Mouse (Mus musculus): ENCODE results near the gene Actrt3. TPM values are rescaled to one million over a fixed set of nuclear protein-coding genes. Genes with fewer than 3 reads are reported as not detected.
A peak's percentile ranks its signal among the peaks of the same experiment; 100 is the strongest.

The Actrt3 gene
- polyA plus RNA-seq, 1 experiment from 2014 or later, result not detected

DNA sequence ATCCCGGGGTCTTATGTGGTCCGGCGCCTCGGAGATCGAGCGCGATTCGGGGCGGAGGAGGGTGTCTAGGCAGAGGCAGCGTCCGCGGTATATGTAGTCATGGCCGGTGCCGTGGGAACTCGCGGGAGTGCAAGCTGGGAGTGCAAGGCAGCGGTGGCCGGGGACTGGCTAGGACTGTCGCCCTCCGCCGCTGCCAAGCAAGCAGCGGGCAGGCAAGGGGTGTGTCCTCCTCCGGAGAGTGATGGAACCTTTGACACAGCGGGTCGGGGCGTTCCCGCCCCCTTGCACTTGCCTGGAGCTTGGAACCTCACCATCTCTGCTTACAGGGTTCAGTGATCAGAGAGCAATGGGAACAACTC is 3.0 kb upstream of the Actrt3 start:
- H3K4me1 ChIP-seq, result peaks cover 10% of the 10 kb centered on the region
- peak; percentile 36 for ATAC-seq (ENCODE audit: insufficient number of reproducible peaks, low FRiP score, low TSS enrichment, low read depth)
- H3K36me3 ChIP-seq, result peaks cover 22% of the 10 kb centered on the region
- H3K27me3 ChIP-seq, result peaks cover 7% of the 10 kb centered on the region; the same call in 1 of the 2 replicates
- peak overlapping the region; percentile 98 for H3K27ac ChIP-seq (replicated peaks)
- WGBS, result under 1% methylated on average over 27 of the region's 27 CpGs
- H3K4me3 ChIP-seq (replicated peaks), result peak overlapping the region; percentile 68
- H3K9me3 ChIP-seq (replicated peaks), result no peaks in the 10 kb centered on the region
- peak overlapping the region; percentile 77 for H3K9ac ChIP-seq
- peak overlapping the region; percentile 62 for H3K4me2 ChIP-seq (replicated peaks)

DNA sequence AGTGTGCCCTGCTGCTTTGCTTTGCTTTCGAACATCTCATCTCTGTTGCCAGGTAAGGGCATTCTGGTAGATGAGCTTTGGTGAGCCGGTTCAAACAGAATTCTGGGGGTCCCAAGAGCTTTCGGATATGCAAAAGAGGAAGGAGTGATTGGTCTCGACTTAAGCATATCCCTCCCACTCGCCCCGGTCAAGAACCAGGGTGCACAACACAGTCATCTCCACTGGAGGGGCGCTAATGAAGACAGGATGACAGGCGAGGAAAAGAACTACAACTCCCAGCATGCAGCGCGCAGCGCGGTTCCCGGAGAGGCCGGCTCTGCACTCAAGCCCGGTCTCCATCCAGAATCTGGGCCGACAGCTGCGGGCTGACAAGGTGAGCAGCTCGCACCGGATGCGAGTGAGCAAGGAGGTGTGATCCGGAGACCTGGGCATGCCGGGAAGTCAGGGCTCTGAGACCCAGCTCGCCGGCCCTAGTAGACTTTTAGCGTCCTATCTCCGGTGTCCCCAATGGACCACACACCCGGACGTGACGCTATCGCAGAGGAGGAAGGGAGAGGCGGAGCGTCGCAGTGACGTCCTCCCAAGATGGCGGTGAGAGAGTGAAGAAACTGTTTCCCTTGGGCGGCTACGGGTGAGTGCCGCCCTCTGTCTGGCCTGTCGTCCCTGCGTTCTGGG is 2.5 kb upstream of the Actrt3 start, which contains the start of gene Mynn:
TSS of gene Mynn (plus strand) at position 1 of the 675 bp plus-strand sequence.
- Histone ChIP-seq H3K9me3 (replicated peaks) (no peaks in the 10 kb centered on the region), H3K36me3 (peaks cover 17% of the 10 kb centered on the region), H3K4me3 (replicated peaks) (peak within 1 kb of the TSS; percentile 68), H3K27me3 (peaks cover 7% of the 10 kb centered on the region; the same call in 1 of the 2 replicates), H3K4me1 (peaks cover 10% of the 10 kb centered on the region), H3K4me2 (replicated peaks) (peak within 1 kb of the TSS; percentile 62), H3K27ac (replicated peaks) (peak within 1 kb of the TSS; percentile 98), H3K9ac (peak within 1 kb of the TSS; percentile 77)
- ATAC-seq (ENCODE audit: insufficient number of reproducible peaks, low FRiP score, low TSS enrichment, low read depth), result peak; percentile 94
- under 1% methylated on average over 40 of the region's 40 CpGs for WGBS

DNA sequence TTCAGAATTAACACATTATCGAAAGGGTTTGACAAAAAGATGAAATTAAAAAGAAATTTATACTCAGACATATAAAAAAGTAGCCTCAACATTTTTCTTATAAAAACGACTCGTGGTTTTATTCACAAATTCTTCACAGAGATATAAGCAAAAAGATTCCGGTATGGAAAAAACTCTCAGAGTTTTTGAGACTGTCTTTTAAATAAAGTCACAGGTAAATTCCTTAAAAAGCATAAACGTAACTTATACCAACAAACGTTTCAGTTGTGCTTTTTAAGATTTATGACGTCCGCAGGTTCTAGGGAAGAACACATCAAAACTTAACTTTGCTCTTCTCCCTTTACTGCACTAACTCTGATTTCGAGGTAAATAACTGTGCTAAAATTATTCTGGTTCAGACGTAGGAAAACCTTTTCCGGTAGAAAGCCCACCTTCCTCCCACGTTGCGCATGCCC is 1.9 kb upstream of the Actrt3 start:
- peaks cover 7% of the 10 kb centered on the region; the same call in 1 of the 2 replicates for H3K27me3 ChIP-seq
- H3K36me3 ChIP-seq, result peaks cover 14% of the 10 kb centered on the region; the same call in 1 of the 2 replicates
- H3K27ac ChIP-seq (replicated peaks), result peak overlapping the region; percentile 98
- H3K9ac ChIP-seq, result peak overlapping the region; percentile 77
- H3K9me3 ChIP-seq (replicated peaks), result no peaks in the 10 kb centered on the region
- peak overlapping the region; percentile 68 for H3K4me3 ChIP-seq (replicated peaks)
- peaks cover 10% of the 10 kb centered on the region for H3K4me1 ChIP-seq
- under 1% methylated on average over 13 of the region's 13 CpGs for WGBS
- ATAC-seq (ENCODE audit: insufficient number of reproducible peaks, low FRiP score, low TSS enrichment, low read depth), result no peak
- peak overlapping the region; percentile 62 for H3K4me2 ChIP-seq (replicated peaks)

DNA sequence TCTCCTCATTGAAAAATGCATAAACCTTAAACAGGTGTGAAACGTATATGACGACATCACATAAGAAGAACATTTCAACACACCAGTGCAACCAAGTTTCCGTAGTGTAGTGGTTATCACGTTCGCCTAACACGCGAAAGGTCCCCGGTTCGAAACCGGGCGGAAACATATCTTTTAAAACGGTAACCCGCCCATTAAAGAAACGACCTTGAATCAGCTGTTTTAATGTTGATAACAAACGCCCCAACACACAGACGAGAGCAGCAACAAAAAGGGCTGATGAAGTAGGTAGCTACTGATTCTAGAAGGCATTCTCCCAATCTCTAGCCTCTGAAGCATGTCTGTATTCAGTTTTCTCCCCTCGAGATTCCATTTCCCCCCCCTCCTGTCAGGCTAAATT is 1.4 kb upstream of the Actrt3 start:
- Histone ChIP-seq H3K27ac (replicated peaks) (peak overlapping the region; percentile 75; the same call in 1 of the 2 replicates), H3K4me3 (replicated peaks) (peak overlapping the region; percentile 68), H3K4me1 (peaks cover 10% of the 10 kb centered on the region), H3K9ac (no peak overlapping the region), H3K36me3 (peaks cover 10% of the 10 kb centered on the region; the same call in 1 of the 2 replicates), H3K9me3 (replicated peaks) (no peaks in the 10 kb centered on the region), H3K27me3 (peaks cover 7% of the 10 kb centered on the region; the same call in 1 of the 2 replicates), H3K4me2 (replicated peaks) (peak overlapping the region; percentile 62)
- WGBS, result under 1% methylated on average over 17 of the region's 17 CpGs
- ATAC-seq (ENCODE audit: insufficient number of reproducible peaks, low FRiP score, low TSS enrichment, low read depth), result 0 out of 2 replicates have a peak, but pooled peaks have one; percentile 13

DNA sequence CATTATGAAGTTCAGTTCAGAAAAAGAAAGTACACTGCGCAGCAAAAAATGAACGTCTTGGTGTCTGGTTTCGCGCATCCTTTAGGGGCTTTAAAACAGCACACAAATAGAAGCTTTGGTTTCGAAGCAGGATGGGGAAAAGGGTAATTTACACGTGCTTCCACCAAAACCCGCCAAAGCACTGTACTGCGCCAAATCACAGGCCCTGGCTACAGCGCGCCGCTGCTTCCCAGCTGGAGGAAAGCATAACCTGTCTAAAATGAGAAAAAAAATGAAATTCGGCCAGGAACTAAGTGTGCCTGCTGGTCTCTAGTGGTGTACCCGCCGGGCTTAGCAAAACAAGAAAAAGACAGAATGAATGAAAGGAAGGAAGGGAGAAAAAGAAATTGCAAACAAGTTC is 978 bp upstream of the Actrt3 start:
- under 1% methylated on average over 14 of the region's 14 CpGs for WGBS
- Histone ChIP-seq H3K9me3 (replicated peaks) (no peaks in the 10 kb centered on the region), H3K4me1 (peaks cover 10% of the 10 kb centered on the region), H3K36me3 (peaks cover 6% of the 10 kb centered on the region; the same call in 1 of the 2 replicates), H3K4me2 (replicated peaks) (peak overlapping the region; percentile 62), H3K9ac (peak overlapping the region; percentile 23; the same call in 1 of the 2 replicates), H3K4me3 (replicated peaks) (peak overlapping the region; percentile 68), H3K27ac (replicated peaks) (peak overlapping the region; percentile 75), H3K27me3 (peaks cover 7% of the 10 kb centered on the region; the same call in 1 of the 2 replicates)
- no peak for ATAC-seq (ENCODE audit: insufficient number of reproducible peaks, low FRiP score, low TSS enrichment, low read depth)

DNA sequence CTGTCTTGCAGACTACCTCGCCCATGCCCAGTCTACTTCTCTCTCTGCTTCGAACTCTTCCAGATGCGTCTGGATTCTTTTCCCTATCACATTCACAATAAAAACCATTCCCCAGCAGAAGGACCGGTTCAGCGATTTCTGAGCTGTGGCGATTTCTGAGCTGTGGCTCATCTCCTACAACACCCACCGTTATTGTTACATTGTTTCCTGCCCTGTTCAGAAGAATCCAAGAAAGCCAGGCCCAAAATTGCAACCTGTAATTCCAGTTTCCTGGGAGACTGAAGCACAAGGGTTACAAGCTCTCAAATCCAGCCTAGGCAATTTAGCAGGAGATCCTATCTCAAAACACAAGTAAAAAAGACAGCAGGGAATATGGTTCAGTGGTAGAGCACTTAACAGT is 2.5 kb downstream of the Actrt3 start:
- H3K4me1 ChIP-seq, result peaks cover 4% of the 10 kb centered on the region; the same call in 1 of the 2 replicates
- WGBS, result 71% methylated on average over 7 of the region's 7 CpGs
- no peak overlapping the region for H3K9ac ChIP-seq
- no peaks in the 10 kb centered on the region for H3K9me3 ChIP-seq (replicated peaks)
- H3K4me3 ChIP-seq (replicated peaks), result no peak overlapping the region
- no peaks in the 10 kb centered on the region for H3K36me3 ChIP-seq
- no peak overlapping the region for H3K27ac ChIP-seq (replicated peaks)
- peaks cover 7% of the 10 kb centered on the region; the same call in 1 of the 2 replicates for H3K27me3 ChIP-seq
- H3K4me2 ChIP-seq (replicated peaks), result no peak overlapping the region
- no peak for ATAC-seq (ENCODE audit: insufficient number of reproducible peaks, low FRiP score, low TSS enrichment, low read depth)

DNA sequence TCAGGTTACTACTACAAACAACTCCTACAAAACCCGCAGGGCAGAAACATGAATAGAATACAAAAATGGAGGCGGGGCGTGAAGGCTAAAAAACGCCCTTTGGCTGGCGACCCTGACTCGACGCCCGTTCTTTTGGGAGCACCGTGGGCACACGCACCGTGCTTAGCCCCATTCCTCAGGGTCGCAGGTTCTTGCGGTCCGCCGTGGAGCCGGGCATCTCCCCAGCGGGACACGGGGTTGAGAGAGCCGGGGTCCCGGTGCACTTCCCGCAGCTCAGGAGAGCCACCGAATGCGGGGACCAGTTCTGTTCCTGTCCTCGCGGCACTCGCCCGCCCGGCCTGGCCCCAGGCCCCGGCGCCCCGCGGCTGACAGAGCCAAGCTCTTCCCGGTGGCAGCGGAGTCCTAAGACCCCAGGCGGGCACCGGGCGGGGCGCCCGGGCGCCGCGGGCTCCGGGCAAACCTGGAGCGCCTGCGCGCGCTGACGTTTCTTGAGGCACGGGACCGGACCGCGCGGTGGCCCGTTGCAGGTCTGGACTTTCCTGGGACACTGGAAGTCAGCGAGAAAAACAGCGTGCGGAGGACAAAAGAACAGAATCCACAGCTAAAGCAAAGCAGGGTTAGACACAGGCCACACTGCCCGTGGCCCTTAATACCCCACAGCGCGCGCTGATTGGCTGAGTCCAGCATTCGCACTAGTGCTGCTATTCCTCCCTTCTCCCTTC is 4.5 kb downstream of the Actrt3 start:
- peak overlapping the region; percentile 87 for H3K4me2 ChIP-seq (replicated peaks)
- 0 out of 2 replicates have a peak overlapping the region, but pooled peaks have one; percentile 28 for H3K27ac ChIP-seq (replicated peaks)
- peaks cover 4% of the 10 kb centered on the region; the same call in 1 of the 2 replicates for H3K4me1 ChIP-seq
- no peaks in the 10 kb centered on the region for H3K36me3 ChIP-seq
- peak; percentile 55; the same call in 1 of the 2 replicates for ATAC-seq (ENCODE audit: insufficient number of reproducible peaks, low FRiP score, low TSS enrichment, low read depth)
- H3K4me3 ChIP-seq (replicated peaks), result peak overlapping the region; percentile 79
- H3K9ac ChIP-seq, result peak overlapping the region; percentile 69
- no peaks in the 10 kb centered on the region for H3K9me3 ChIP-seq (replicated peaks)
- WGBS, result under 1% methylated on average over 60 of the region's 62 CpGs
- peaks cover 7% of the 10 kb centered on the region; the same call in 1 of the 2 replicates for H3K27me3 ChIP-seq

DNA sequence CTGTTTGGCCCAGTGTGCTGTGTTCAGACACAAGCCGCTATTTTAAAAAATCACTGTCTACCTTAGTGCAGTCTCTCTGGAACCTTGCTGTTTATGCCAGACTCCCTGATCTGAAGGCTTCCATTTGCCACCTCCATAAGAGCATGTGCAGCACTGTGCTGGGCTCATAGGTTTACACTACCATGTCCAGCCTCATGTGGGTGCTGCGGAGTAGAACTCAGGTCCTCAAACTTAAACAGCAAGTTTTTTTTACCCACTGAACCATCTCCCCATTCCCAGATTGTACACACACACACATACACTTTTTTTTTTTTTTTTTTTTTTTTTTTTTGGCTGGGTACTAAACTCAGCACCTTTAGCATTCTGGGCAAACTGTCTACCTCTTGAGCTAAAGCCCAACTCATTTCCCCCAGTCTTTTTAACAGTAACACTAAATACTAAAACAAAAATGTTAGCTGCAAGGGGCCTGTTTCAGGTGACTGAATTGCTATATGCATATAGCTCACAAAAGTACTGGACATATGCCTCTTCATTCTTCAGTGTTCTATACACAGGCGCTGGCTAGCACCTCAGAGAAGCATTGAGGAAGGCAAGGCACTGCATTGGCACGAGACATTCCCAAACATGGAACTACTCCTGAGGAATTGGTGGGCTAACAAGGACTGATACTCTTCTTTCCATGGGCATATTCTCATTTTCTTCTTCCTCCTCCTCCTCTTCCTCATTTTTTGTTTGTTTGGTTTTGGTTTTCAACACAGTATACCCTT is 5.8 kb downstream of the Actrt3 start:
- Histone ChIP-seq H3K27ac (replicated peaks) (no peak overlapping the region), H3K36me3 (no peaks in the 10 kb centered on the region), H3K4me1 (no peaks in the 10 kb centered on the region), H3K9me3 (replicated peaks) (no peaks in the 10 kb centered on the region), H3K4me2 (replicated peaks) (no peak overlapping the region), H3K9ac (no peak overlapping the region), H3K27me3 (peaks cover 7% of the 10 kb centered on the region; the same call in 1 of the 2 replicates), H3K4me3 (replicated peaks) (no peak overlapping the region)
- 68% methylated on average over 4 of the region's 4 CpGs for WGBS
- ATAC-seq (ENCODE audit: insufficient number of reproducible peaks, low FRiP score, low TSS enrichment, low read depth), result no peak

DNA sequence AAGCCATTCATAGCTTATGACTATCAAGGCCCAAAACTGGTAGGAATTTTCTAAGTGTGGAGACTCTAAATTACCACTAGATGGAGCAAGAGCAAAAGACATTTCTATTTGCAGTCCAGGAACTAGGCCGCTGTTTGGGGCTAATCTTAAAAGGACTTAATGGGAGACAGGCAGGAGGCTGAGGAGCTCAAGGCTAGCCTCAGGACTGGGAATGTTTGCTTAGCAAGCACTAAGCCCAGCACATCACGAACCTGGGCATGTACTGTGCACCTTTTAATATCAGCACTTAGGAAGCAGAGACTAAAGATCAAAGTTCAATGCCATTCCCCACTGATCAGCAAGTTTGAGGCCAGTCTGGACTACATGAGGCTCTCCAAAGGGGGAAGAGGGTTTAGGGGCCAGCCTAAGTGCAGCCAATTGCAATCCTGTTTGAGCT is 7.3 kb downstream of the Actrt3 start:
- no peak overlapping the region for H3K27ac ChIP-seq (replicated peaks)
- H3K4me1 ChIP-seq, result no peaks in the 10 kb centered on the region
- no peak overlapping the region for H3K4me2 ChIP-seq (replicated peaks)
- 0% methylated on average over 2 of the region's 2 CpGs for WGBS
- no peak for ATAC-seq (ENCODE audit: insufficient number of reproducible peaks, low FRiP score, low TSS enrichment, low read depth)
- no peaks in the 10 kb centered on the region for H3K36me3 ChIP-seq
- H3K27me3 ChIP-seq, result no peaks in the 10 kb centered on the region
- H3K9ac ChIP-seq, result no peak overlapping the region
- no peak overlapping the region for H3K4me3 ChIP-seq (replicated peaks)
- no peaks in the 10 kb centered on the region for H3K9me3 ChIP-seq (replicated peaks)

DNA sequence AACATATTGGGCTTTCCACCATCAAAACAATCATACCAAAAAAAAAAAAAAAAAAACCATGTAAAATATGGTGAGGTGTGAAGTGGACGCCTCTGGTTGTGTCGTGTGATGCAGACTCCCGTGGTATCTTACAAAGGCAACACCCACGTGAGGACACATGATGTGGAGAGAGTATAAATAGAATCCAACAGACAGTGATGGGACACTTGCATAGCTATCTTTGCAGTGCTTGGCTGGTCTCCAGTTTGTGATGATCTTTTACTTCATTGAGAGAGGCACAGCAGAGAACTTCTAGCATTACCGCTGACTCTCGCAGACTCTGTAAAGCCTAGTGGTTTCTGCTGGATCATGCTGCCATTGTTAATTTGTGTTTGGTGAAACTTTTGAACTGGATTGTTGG is 10.9 kb downstream of the Actrt3 start:
- no peaks in the 10 kb centered on the region for H3K4me1 ChIP-seq
- no peaks in the 10 kb centered on the region for H3K27me3 ChIP-seq
- 80% methylated on average over 6 of the region's 6 CpGs for WGBS
- H3K9me3 ChIP-seq (replicated peaks), result no peaks in the 10 kb centered on the region
- no peak overlapping the region for H3K4me3 ChIP-seq (replicated peaks)
- ATAC-seq (ENCODE audit: insufficient number of reproducible peaks, low FRiP score, low TSS enrichment, low read depth), result no peak
- no peak overlapping the region for H3K9ac ChIP-seq
- no peak overlapping the region for H3K27ac ChIP-seq (replicated peaks)
- no peaks in the 10 kb centered on the region for H3K36me3 ChIP-seq
- no peak overlapping the region for H3K4me2 ChIP-seq (replicated peaks)
